Mouse (Mus musculus): ENCODE data around the gene Alkbh4.

The Alkbh4 gene

GRCm38 (mm10) chr5:136182830-136183229 is 46.9 kb downstream of the Alkbh4 start:
- no peak for DNase-seq

GRCm38 (mm10) chr5:136183766-136184165 is 47.8 kb downstream of the Alkbh4 start:
- no peak for DNase-seq

- peak; percentile 52 for DNase-seq
Measured at GRCm38 (mm10) chr5:136186723-136187122, 50.8 kb downstream of the Alkbh4 start.
